Mouse (Mus musculus): ENCODE data around the gene Ccdc134.

Gene Ccdc134

DNA sequence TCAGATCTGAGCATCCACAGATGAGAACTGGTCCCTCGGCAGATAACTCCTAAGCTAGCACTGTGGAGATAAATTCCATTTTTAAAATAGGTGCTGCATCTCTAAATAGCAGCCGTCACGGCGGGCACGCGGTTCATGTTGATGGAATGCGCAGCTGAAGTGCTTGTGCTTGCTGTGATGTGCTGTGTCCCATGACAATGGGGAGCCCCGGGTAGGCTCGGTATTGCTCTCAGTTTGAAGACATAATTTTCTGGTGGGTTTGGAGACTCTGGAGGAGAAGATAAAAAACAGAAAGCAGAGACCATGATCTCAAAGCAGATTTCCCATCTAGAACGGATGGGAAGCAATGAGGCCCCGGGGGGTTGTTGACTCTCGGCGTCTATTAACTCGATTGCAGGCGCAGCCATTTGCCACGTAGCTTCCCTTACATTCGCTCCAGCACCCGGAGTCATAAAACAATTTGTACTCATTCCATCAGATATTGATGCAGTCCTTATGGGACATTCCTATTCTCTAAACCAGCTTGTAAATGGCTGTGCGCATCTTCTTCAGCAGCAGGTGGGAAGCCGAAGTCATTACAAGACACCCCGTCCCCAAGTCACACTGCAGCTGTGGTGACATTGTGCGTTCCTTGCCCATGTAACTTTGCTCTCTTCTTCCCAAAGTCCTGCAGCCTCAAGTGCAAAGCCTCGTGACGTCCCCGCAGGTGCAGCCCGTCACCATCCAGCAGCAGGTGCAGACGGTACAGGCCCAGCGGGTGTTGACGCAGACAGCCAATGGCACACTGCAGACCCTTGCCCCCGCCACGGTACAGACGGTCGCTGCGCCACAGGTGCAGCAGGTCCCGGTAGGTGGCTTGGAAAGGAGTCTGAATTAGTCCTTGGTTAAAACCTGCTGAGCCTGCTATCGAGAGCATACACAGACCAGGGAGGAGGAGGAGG lies 43.0 kb downstream of the Ccdc134 start:
- DNase-seq (ENCODE audit: low spot score in 2 of 2), result no peak

DNA sequence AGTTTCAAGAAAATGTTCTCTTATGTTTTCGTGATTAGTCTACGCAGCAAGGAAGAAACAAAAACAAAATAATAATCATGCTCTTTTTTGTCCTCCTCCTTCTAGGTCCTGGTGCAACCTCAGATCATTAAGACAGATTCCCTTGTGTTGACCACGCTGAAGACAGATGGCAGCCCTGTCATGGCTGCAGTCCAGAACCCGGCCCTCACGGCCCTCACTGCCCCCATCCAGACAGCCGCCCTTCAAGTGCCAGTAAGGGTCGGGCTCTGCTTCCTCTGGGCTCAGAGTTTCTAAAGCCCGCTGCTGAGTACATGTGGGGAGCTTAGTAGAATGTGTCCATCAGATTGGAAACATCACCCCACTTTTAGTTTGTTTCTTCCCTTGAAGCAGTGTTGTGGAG lies 44.9 kb downstream of the Ccdc134 start:
- no peak for DNase-seq (ENCODE audit: low spot score in 2 of 2)

DNA sequence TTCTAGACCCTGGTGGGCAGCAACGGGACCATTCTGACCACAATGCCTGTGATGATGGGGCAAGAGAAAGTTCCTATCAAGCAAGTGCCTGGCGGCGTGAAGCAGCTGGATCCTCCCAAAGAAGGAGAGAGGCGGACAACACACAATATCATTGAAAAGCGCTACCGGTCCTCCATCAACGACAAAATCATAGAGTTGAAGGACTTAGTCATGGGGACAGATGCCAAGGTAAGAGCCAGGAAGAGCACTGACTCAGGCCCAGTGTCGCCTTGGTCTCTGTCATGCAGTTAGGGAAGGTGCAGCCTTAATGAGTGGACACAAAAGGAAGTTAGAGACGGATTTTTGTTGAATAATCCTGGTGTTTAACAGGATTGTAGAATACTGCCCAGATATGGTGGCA lies 47.4 kb downstream of the Ccdc134 start:
- DNase-seq (ENCODE audit: low spot score in 2 of 2), result no peak

DNA sequence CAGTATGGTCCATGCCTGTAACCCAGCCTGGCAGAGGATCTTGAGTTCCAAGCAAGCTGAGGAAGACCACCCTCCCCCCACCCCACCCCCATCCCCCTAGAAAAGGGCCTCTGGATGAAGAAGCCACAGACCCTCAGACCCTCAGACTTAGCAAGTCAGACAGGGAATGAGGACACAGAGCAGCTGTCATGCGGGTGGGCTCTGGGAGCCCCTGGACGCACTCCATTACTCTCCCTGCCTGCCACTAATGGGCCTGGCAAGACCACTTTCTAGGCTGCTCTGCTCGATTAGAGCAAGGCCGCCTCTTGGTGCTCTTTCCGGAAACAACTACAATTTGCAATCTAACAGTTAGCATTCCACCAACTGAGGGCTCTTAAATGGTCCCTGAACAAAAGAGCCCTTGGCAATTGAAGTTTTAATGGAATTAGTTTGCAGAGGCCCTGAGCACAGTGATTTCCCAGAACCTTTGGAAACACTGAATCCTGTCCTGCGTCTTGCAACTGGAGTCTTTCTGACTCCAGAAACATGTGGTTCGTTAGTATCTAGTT lies 50.1 kb downstream of the Ccdc134 start:
- DNase-seq (ENCODE audit: low spot score in 2 of 2), result no peak

DNA sequence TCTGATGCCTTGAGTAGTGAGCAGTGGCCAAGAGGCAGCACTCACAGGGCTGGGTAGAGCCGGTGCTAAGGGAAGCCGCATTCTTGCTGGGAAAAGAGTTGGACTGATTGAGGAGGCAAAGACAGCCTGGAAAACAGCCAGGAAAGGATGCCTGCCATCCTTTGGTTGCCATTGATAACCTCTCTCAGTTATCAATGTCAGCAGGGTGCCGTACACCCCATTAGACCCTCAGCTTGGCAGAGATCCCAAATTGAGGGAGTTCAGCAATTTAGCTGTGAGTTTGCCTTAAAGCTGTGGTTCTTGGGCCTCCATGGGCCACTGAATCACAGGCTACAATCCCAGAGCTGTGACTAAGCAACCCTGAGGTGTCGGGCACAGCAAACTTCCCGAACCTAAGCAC lies 53.4 kb downstream of the Ccdc134 start:
- DNase-seq (ENCODE audit: low spot score in 2 of 2), result no peak

DNA sequence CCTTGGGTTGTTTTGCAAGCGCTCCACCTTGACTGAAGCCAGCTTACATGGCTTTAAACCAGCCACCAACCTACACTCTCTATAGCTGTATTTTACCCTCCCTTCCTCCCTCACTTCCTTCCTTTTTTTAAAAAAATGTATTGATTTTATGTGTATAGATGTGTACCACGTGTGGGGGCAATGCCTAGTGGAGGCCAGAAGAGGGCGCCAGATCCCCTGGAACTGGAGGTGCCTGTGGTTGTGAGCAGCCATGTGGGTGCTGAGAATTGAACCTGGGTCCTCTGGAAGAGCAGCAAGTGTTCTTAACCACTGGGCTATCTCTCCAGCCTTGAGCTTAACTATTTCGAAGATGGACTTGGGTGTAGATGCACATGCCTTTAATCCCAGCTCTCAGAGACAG lies 54.6 kb downstream of the Ccdc134 start:
- no peak for DNase-seq (ENCODE audit: low spot score in 2 of 2)

DNA sequence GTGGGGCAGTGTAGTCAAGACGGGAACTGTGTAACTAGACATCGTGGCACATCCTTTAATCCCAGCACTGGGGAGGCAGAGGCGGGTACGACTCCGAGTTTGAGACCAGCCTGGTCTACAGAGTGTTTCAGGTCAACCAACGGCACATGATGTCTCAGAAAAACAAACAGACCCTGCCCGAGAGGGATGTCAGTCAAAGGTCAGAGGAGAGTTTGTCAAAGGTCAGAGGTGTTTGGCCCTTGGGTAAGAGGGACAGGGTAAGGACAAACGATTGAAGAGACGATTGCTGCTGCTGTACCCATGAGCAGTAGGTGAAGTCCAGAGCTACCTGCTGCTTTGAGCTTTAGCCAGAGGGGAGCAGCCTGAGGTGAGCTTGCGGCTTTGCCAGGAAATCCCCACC lies 55.9 kb downstream of the Ccdc134 start:
- no peak for DNase-seq (ENCODE audit: low spot score in 2 of 2)

DNA sequence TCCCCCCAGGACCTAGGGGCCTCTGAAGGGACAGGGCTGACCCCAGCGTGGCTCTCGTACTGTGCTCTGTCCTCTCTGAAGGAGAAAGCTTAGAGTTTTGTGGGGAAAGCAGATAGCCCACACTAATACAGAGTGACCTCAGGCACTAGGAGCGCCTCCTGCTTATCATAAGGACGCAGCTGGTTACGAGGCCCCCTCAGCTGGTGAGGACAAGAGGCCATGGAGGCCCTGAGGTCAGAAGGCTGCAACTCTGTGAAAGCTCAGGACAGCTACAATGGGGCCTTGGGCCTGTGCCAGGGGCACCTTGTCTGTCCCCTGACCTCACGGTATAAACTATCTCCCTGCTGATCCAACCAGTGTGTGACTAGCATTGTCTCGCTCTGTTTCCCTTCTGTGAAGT lies 56.5 kb downstream of the Ccdc134 start:
- no peak for DNase-seq (ENCODE audit: low spot score in 2 of 2)

DNA sequence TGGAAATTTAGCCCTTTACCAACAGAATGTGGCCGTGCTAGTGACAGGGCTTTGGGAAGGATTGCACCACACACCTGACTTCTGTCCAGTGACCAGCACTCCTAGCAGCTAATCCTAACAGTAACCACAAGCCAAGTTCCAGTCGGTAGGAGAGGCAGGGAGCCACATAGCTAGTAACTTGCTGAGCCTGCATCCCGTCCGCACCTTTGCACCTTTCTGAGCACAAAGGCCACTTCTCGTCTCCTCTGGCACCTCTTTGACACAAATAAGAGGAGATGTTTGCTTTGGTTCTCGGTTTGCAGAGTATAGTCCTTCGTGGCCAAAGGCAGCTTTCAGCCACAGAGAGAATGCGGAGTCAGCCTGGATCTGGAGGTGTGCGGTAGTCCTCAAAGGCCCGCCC lies 56.9 kb downstream of the Ccdc134 start:
- DNase-seq (ENCODE audit: low spot score in 2 of 2), result no peak

DNA sequence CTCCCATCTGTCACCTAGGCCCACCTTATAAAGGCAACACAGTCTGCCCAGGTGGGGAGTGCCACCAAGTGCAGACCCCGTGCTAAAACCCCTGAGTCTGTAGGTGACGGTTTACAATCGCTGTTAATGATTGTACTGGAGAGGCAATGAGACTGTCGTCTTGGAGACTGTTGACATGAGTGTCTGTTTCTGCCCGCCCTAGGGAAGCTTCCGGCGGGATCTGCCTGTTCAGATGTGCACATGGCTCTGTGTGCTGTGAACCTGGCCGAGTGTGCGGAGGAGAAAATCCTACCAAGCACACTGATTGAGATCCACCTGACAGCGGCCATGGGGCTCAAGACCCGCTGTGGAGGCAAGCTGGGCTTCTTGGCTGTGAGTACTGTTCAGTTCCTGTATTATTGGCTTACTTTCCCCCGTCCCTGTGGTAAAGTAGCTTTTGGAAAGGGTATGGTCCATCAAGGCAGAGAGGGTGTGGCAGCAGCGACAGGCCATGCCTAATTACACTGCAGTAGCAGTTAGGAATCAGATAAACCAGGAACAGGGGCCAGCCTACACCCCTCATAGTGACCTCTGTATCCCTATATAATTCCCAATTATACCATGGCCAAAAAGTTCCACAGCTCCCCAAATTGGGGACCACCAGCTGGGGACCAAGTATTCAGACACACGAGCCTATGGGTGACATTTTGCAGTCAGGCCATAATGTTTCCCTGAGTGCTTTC lies 57.5 kb downstream of the Ccdc134 start:
- DNase-seq (ENCODE audit: low spot score in 2 of 2), result no peak

DNA sequence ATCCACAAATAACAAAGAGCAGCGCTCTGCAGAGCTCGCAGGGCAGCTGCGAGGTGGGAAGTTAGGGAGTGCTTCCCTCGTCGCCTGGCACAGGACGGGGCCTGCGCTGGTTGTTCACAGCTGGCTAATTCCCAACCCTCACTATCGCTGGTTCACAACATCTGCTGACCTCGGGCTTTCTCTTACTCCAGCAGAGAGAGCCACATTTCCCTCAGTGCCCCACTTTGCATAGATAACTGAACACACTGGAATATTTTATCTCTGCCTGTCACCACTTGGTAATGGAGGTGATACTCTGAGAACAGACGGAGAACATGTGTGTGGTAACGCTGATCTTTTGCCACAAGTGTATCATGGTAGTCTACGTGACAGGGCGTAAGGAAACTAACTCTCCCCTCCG lies 58.4 kb downstream of the Ccdc134 start:
- DNase-seq (ENCODE audit: low spot score in 2 of 2), result no peak

DNA sequence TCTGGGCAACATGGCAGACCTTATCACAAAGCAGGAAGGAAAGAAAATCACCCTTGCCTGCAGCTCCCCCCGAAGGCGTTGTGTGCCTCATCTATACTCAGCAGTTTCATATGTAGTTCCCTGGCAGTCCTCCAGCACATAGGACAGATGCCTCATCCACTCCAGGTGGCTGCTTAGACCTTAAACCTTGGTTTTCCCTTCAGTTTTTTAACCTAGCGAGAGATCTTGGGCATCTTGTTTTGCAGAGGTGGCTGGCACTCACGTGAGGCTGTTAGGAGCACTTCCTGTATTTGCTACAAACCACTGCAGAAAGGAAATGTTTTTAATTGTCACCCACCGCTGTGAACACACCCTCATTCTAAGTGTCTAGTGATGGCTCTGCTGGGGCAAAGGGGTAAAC lies 59.2 kb downstream of the Ccdc134 start:
- DNase-seq (ENCODE audit: low spot score in 2 of 2), result no peak

DNA sequence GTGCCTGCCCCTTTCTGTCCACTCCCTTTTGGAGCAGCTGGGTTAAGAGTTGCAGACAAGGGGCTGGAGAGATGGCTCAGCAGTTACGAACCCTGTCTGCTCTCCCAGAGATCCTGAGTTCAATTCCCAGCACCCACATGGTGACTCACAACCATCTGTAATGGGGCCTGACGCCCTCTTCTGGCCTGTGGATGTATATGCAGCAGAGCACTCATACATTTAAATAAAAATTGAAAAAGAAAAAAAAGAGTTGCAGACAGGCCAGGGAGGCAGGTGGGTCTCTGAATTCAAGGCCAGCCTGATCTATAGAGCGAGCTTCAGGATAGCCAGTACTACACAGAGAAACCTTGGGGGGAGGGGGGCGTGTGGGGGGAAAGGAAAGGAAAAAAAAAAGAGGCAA lies 59.7 kb downstream of the Ccdc134 start:
- DNase-seq (ENCODE audit: low spot score in 2 of 2), result no peak

DNA sequence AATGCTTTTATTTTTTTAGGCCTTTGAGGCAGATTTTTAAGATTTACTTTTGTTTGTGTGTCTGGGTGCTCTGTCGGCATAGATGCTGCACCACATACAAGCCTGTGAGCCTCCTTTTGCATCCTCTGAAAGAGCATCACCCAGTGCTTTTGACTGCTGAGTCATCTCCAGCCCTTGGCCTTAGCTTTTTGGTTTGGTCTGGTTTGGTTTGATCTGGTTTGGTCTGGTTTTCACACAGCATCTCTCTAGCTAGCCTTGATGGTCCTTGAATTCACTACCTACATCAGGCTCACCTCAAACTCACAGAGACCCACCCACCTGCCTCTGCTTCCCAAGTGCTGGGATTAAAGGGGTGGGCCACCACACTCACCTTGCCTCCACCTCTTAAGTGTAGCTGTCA lies 60.2 kb downstream of the Ccdc134 start:
- DNase-seq (ENCODE audit: low spot score in 2 of 2), result no peak

DNA sequence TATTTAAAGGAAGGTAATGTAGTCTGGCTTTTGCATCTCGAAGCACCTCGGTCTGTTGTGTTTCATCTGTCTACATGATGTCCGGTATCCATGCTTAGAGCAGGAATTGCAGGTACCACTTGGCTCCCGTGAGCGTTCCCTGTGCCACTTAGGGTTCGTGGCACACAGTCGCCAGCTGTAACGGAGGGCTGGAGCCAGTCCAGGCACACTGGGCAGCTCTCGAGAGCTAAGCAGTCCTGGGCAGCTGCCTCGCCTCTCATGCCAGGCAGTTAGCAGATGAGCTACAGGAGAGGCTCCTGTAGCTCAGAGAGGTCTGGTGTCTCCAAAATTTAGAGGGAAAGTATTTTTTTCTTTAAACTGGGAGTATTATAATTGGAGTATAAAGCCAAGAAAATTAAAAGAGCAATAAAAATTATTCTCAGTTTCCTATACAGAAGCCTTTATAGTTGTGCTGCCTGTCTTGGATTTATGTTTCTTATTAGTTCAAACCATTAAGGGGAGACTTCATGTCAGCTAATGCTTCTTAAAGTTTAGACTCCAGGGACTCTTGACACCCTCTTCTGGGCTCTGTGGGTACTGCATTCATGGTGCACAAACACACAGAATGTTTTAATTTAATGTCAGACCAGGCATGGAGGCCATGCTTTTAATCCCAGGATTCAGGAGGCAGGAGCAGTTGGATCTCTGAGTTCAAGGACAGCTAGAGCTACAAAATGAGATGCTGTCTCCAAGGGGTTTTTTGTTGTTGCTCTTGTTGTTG lies 60.9 kb downstream of the Ccdc134 start:
- DNase-seq (ENCODE audit: low spot score in 2 of 2), result no peak
